In the genomic region with DNA sequence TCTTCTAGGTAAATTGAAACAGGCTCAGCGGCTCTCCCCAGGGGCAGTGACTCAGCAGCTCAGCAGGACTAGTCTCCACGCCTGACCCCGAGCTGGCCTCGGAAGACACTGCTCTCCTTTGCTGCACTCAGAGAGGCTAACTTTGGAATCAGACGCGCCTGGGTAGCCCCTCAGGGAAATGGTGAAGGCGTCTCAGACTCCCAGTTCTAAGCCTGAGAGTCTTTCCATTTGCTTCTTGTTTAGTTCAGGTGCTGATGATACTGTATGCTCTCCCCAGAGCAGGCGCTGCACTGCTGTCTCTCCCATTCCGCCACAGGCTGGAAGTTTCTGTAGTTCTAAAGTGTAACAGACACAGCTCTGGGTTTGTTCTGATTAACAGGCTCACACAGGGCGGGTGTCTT, we compare ENCODE assay signal across 7 mouse cellular contexts. TPM values are rescaled to one million over a fixed set of nuclear protein-coding genes. Genes with fewer than 3 reads are reported as not detected.
DNase-seq lines count a peak whose midpoint lies in the region; ATAC-seq and TF ChIP-seq lines count a peak whose summit lies in the region.

No protein-coding gene starts in this region.

- no peaks in the 10 kb centered on the region; the same call in 1 of the 2 replicates for H3K36me3 ChIP-seq in intestine, postnatal 0 days (ENCODE audit: control insufficient read depth, insufficient read depth)
- H3K36me3 ChIP-seq in lung, embryonic 14.5 days (ENCODE audit: insufficient read depth) = peaks cover 49% of the 10 kb centered on the region
- no peaks in the 10 kb centered on the region for H3K36me3 ChIP-seq in stomach, embryonic 16.5 days (ENCODE audit: control insufficient read depth, insufficient read depth, low read length)

- 8% methylated on average over 10 of the region's 10 CpGs for WGBS in intestine, postnatal 0 days
- WGBS in lung, embryonic 14.5 days = 7% methylated on average over 10 of the region's 10 CpGs
- WGBS in stomach, embryonic 16.5 days = 11% methylated on average over 10 of the region's 10 CpGs

- peak overlapping the region; percentile 2; the same call in 1 of the 2 replicates for H3K4me3 ChIP-seq in bone marrow macrophage, adult 2 months (ENCODE audit: insufficient read depth, low read length)
- peak overlapping the region; percentile 3; the same call in 1 of the 2 replicates for H3K4me3 ChIP-seq in intestine, postnatal 0 days (ENCODE audit: low read depth, low read length)
- peak overlapping the region; percentile 85 for H3K4me3 ChIP-seq in lung, embryonic 14.5 days (ENCODE audit: low read depth, low read length)
- H3K4me3 ChIP-seq in stomach, embryonic 16.5 days (replicated peaks; ENCODE audit: low read length) = peak overlapping the region; percentile 3

- peak overlapping the region; percentile 52 for H3K4me2 ChIP-seq in intestine, postnatal 0 days (replicated peaks; ENCODE audit: low read depth)
- peak overlapping the region; percentile 93 for H3K4me2 ChIP-seq in lung, embryonic 14.5 days
- peak overlapping the region; percentile 46 for H3K4me2 ChIP-seq in stomach, embryonic 16.5 days (ENCODE audit: low read depth, low read length)

- H3K9ac ChIP-seq in intestine, postnatal 0 days (ENCODE audit: low read depth, low read length) = no peak overlapping the region
- peak overlapping the region; percentile 44 for H3K9ac ChIP-seq in lung, embryonic 14.5 days
- H3K9ac ChIP-seq in stomach, embryonic 16.5 days (ENCODE audit: low read length) = peak overlapping the region; percentile 53

- H3K27ac ChIP-seq in bone marrow macrophage, adult 2 months (ENCODE audit: insufficient read depth, low read depth, low read length) = 0 out of 2 replicates have a peak overlapping the region, but pooled peaks have one; percentile 0
- no peak overlapping the region; the same call in 1 of the 2 replicates for H3K27ac ChIP-seq in intestine, postnatal 0 days (ENCODE audit: low read depth, low read length)
- peak overlapping the region; percentile 82 for H3K27ac ChIP-seq in lung, embryonic 14.5 days (ENCODE audit: low read depth)
- H3K27ac ChIP-seq in stomach, embryonic 16.5 days (ENCODE audit: low read length) = peak overlapping the region; percentile 86

- H3K4me1 ChIP-seq in bone marrow macrophage, adult 2 months (ENCODE audit: control insufficient read depth, insufficient read depth, low read length) = peaks cover 41% of the 10 kb centered on the region
- H3K4me1 ChIP-seq in intestine, postnatal 0 days (replicated peaks; ENCODE audit: control insufficient read depth, insufficient read depth, low read length) = peaks cover 11% of the 10 kb centered on the region
- peaks cover 31% of the 10 kb centered on the region for H3K4me1 ChIP-seq in lung, embryonic 14.5 days (ENCODE audit: insufficient read depth)
- H3K4me1 ChIP-seq in stomach, embryonic 16.5 days (ENCODE audit: control insufficient read depth, insufficient read depth, low read length) = peaks cover 47% of the 10 kb centered on the region

- no peaks in the 10 kb centered on the region for H3K9me3 ChIP-seq in intestine, postnatal 0 days (ENCODE audit: control insufficient read depth)
- H3K9me3 ChIP-seq in lung, embryonic 14.5 days (ENCODE audit: low read depth, low read length) = no peaks in the 10 kb centered on the region
- H3K9me3 ChIP-seq in stomach, embryonic 16.5 days (replicated peaks; ENCODE audit: control insufficient read depth, low read length) = no peaks in the 10 kb centered on the region

- no peak for TF ChIP-seq POLR2A in bone marrow macrophage, adult 2 months (IDR thresholded peaks at IDR 0.05; ENCODE audit: borderline replicate concordance, low read depth, low read length)

- no peaks in the 10 kb centered on the region for H3K27me3 ChIP-seq in intestine, postnatal 0 days (replicated peaks; ENCODE audit: control insufficient read depth, insufficient read depth, low read length)
- H3K27me3 ChIP-seq in lung, embryonic 14.5 days (ENCODE audit: insufficient read depth, low read length) = no peaks in the 10 kb centered on the region
- no peaks in the 10 kb centered on the region for H3K27me3 ChIP-seq in stomach, embryonic 16.5 days (ENCODE audit: control insufficient read depth, insufficient read depth, low read length)

- no peak for TF ChIP-seq CTCF in bone marrow macrophage, adult 2 months (IDR thresholded peaks at IDR 0.05; ENCODE audit: low read depth, low read length)
- no peak for TF ChIP-seq CTCF in intestine, postnatal 0 days (IDR thresholded peaks at IDR 0.05; ENCODE audit: low read depth)
- no peak for TF ChIP-seq CTCF in lung, embryonic 14.5 days (IDR thresholded peaks at IDR 0.05; ENCODE audit: low read depth)

- DNase-seq in MN1 (ENCODE audit: low spot score) = peak; percentile 65
- peak; percentile 32 for DNase-seq in gastrocnemius, postnatal 10 days
- DNase-seq in lung, embryonic 14.5 days = peak; percentile 49

- no peak for ATAC-seq in intestine, postnatal 0 days
- ATAC-seq in lung, embryonic 14.5 days (ENCODE audit: insufficient read depth) = no peak
- ATAC-seq in stomach, embryonic 16.5 days (ENCODE audit: insufficient read depth, low FRiP score) = no peak
- ATAC-seq in granulocyte monocyte progenitor cell, adult 5-6 weeks (replicated peaks; ENCODE audit: poor library complexity, severe bottlenecking) = no peak

RNA-seq across cellular contexts. Expression of a gene that starts 5.4 kb away (rescaled TPM):
- 4.3 and 4.5 TPM in 2 replicates for polyA plus RNA-seq in bone marrow macrophage, adult 2 months (2012; ENCODE audit: insufficient read depth, insufficient read length, missing spikeins)
- 10 to 100 TPM; 35.8 to 37.6 TPM for total RNA-seq in gastrocnemius, postnatal 10 days (2021)
- 2.6 and 3.0 TPM in 2 replicates for polyA plus RNA-seq in intestine, postnatal 0 days (2015; fragmentation: Nextera tagmentation; extraction: Ambion mirVana)
- polyA plus RNA-seq in lung, embryonic 14.5 days (2014; fragmentation: Nextera tagmentation; extraction: Ambion mirVana) = 21.7 and 22.7 TPM in 2 replicates
- polyA plus RNA-seq in stomach, embryonic 16.5 days (2015; fragmentation: Nextera tagmentation; extraction: Ambion mirVana) = 5.3 and 5.8 TPM in 2 replicates
- 4.3 and 4.9 TPM in 2 replicates for total RNA-seq in granulocyte monocyte progenitor cell, adult 5-6 weeks (2014; fragmentation: Nextera tagmentation)
- total RNA-seq in granulocyte monocyte progenitor cell, adult 5-6 weeks (2017) = 2.8 and 4.6 TPM in 2 replicates

RNA-seq across cellular contexts. Expression of a gene that starts 28.4 kb away (rescaled TPM):
- not detected in 2 replicates for polyA plus RNA-seq in bone marrow macrophage, adult 2 months (2012; ENCODE audit: insufficient read depth, insufficient read length, missing spikeins)
- 1 to 10 TPM in 1 of 2 experiments, under 1 TPM in 1; 0.81 to 1.2 TPM for total RNA-seq in gastrocnemius, postnatal 10 days (2021)
- polyA plus RNA-seq in intestine, postnatal 0 days (2015; fragmentation: Nextera tagmentation; extraction: Ambion mirVana) = 0.33 and 0.72 TPM in 2 replicates
- 0.41 TPM in 1 of 2 replicates, not detected in the other for polyA plus RNA-seq in lung, embryonic 14.5 days (2014; fragmentation: Nextera tagmentation; extraction: Ambion mirVana)
- polyA plus RNA-seq in stomach, embryonic 16.5 days (2015; fragmentation: Nextera tagmentation; extraction: Ambion mirVana) = 0.34 and 0.35 TPM in 2 replicates
- total RNA-seq in granulocyte monocyte progenitor cell, adult 5-6 weeks (2014; fragmentation: Nextera tagmentation) = 0.41 and 2.8 TPM in 2 replicates
- not detected in 2 replicates for total RNA-seq in granulocyte monocyte progenitor cell, adult 5-6 weeks (2017)

Comparison
In these comparisons a context has a peak if more than half of its experiments do, and no peak if none do; other contexts are left out.
1. H3K4me3 ChIP-seq: peak in every context shown above with its lines; median percentile 85 in lung, embryonic 14.5 days; 3 in intestine, postnatal 0 days; 3 in stomach, embryonic 16.5 days; 2 in bone marrow macrophage, adult 2 months.